Mouse (Mus musculus): ENCODE results near the gene Efcab6. TPM values are rescaled to one million over a fixed set of nuclear protein-coding genes. Genes with fewer than 3 reads are reported as not detected.

The Efcab6 gene
- polyA plus RNA-seq, 1 experiment = not detected

DNA sequence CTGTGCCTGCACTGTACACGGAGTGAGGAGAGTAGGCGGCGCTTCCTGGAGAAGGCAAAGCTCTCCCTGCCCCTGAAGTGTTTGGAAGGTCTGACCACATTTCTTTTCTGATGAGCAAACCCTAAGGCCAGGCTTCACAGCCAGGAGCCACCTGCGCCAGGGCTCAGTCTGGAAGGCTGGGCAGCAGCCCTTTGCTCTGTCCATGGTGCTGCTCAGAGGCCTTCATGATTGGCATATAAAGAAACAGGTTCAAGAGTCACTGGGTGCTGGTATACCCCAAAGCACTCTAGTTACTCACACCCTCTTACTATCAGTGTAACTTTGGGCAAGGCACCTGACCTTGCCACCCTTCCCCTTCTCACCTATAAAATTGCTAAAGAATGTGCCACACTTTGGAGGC is 140.5 kb downstream of the Efcab6 start:
- Histone ChIP-seq H3K4me3 (ENCODE audit: low read depth, low read length) (no peak overlapping the region), H3K27ac (ENCODE audit: insufficient read depth, low read depth, low read length) (no peak overlapping the region), H3K36me3 (ENCODE audit: control insufficient read depth, insufficient read depth, low read length) (no peaks in the 10 kb centered on the region), H3K27me3 (ENCODE audit: control insufficient read depth, insufficient read depth, low read length) (no peaks in the 10 kb centered on the region), H3K4me1 (ENCODE audit: control insufficient read depth, insufficient read depth, insufficient read length, low read length) (no peaks in the 10 kb centered on the region)
- WGBS = 20% methylated on average over 4 of the region's 4 CpGs
- TF ChIP-seq POLR2A (IDR thresholded peaks at IDR 0.05; ENCODE audit: low read depth, low read length) = no peak
- TF ChIP-seq CTCF (IDR thresholded peaks at IDR 0.05; ENCODE audit: extremely low read depth, insufficient read length, insufficient replicate concordance, low read depth, low read length) = no peak

DNA sequence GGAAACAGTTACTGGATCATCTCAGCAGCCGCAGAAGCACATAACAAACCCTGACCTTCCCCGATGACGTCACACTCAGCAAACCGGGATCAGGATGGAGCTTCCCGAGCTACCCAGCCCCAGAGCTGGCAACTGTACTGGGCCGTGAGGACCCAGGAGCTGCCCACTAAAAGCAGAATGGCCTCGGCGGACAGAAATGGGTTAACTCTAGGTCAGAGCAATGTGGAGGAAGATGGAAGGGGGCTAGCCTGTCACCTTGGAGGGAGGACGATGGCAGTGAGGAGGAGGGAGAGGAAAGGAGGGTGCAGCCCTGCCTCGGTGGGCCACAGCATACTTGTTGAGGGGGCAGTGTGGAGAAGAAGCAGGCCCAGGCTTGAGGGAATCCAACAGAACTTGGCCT is 149.8 kb downstream of the Efcab6 start:
- no peak overlapping the region for H3K4me3 ChIP-seq (ENCODE audit: low read depth, low read length)

GRCm38 (mm10) chr15:83913028-83913714 is 152.0 kb downstream of the Efcab6 start:
- Histone ChIP-seq H3K4me1 (ENCODE audit: control insufficient read depth, insufficient read depth, insufficient read length, low read length) (no peaks in the 10 kb centered on the region), H3K36me3 (ENCODE audit: control insufficient read depth, insufficient read depth, low read length) (no peaks in the 10 kb centered on the region), H3K27ac (ENCODE audit: insufficient read depth, low read depth, low read length) (no peak overlapping the region), H3K27me3 (ENCODE audit: control insufficient read depth, insufficient read depth, low read length) (no peaks in the 10 kb centered on the region), H3K4me3 (ENCODE audit: low read depth, low read length) (no peak overlapping the region)
- TF ChIP-seq POLR2A (IDR thresholded peaks at IDR 0.05; ENCODE audit: low read depth, low read length) (no peak), CTCF (IDR thresholded peaks at IDR 0.05; ENCODE audit: extremely low read depth, insufficient read length, insufficient replicate concordance, low read depth, low read length) (no peak)
- WGBS = 82% methylated on average over 14 of the region's 14 CpGs

More for the DNA sequence above, 149.8 kb downstream of the Efcab6 start:
- Histone ChIP-seq H3K36me3 (ENCODE audit: control insufficient read depth, insufficient read depth, low read length) (no peaks in the 10 kb centered on the region), H3K27me3 (ENCODE audit: control insufficient read depth, insufficient read depth, low read length) (no peaks in the 10 kb centered on the region), H3K27ac (ENCODE audit: insufficient read depth, low read depth, low read length) (no peak overlapping the region), H3K4me1 (ENCODE audit: control insufficient read depth, insufficient read depth, insufficient read length, low read length) (no peaks in the 10 kb centered on the region)
- TF ChIP-seq POLR2A (IDR thresholded peaks at IDR 0.05; ENCODE audit: low read depth, low read length) (no peak), CTCF (IDR thresholded peaks at IDR 0.05; ENCODE audit: extremely low read depth, insufficient read length, insufficient replicate concordance, low read depth, low read length) (no peak)
- whole genome bisulfite sequencing = 82% methylated on average over 10 of the region's 10 CpGs

DNA sequence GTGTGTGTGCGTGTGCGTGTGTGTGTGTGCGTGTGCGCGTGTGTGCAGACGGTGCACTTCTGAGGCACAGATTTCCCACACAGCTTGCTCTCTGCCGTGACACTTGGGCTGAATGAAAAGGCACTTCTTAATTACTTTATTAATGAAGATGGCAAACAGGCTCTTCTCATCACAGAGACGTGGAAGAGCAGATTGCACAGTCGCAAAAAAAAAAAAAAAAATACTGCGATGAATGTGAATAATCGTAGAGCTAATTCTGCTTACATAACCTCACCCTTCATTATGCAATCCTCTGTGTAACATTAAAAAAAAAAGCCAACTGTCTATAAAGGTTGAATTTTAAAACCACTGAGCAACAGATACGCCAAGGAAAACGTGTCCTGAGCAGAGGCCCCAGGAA is 158.7 kb downstream of the Efcab6 start:
- Histone ChIP-seq H3K4me1 (ENCODE audit: control insufficient read depth, insufficient read depth, insufficient read length, low read length) (no peaks in the 10 kb centered on the region), H3K27me3 (ENCODE audit: control insufficient read depth, insufficient read depth, low read length) (no peaks in the 10 kb centered on the region), H3K27ac (ENCODE audit: insufficient read depth, low read depth, low read length) (no peak overlapping the region), H3K4me3 (ENCODE audit: low read depth, low read length) (no peak overlapping the region), H3K36me3 (ENCODE audit: control insufficient read depth, insufficient read depth, low read length) (no peaks in the 10 kb centered on the region)
- 79% methylated on average over 13 of the region's 13 CpGs for WGBS
- TF ChIP-seq POLR2A (IDR thresholded peaks at IDR 0.05; ENCODE audit: low read depth, low read length) (no peak), CTCF (IDR thresholded peaks at IDR 0.05; ENCODE audit: extremely low read depth, insufficient read length, insufficient replicate concordance, low read depth, low read length) (no peak)

DNA sequence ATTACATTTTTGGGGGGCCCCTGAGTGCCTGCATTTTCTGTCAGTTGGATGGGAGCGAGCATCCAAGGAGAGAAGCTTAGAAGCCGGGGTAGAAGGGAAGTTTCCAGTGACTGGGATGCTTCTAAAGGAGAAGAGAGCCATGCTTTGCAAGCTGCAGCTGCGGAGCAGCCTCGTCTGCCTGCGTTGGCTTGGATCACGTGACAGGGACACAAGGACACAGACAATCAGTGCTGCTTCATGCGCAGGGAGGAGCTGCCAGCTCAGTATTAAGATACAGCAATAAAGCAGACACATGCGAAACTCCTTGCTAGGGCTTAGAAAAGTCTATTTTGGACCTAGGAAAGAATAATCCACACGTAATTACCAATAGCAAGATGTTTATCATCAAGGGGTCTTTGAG is 167.9 kb downstream of the Efcab6 start:
- H3K4me1 ChIP-seq (ENCODE audit: control insufficient read depth, insufficient read depth, insufficient read length, low read length) = no peaks in the 10 kb centered on the region
- WGBS = 57% methylated on average over 9 of the region's 9 CpGs
- no peak for TF ChIP-seq POLR2A (IDR thresholded peaks at IDR 0.05; ENCODE audit: low read depth, low read length)
- TF ChIP-seq CTCF (IDR thresholded peaks at IDR 0.05; ENCODE audit: extremely low read depth, insufficient read length, insufficient replicate concordance, low read depth, low read length) = no peak
- no peaks in the 10 kb centered on the region for H3K27me3 ChIP-seq (ENCODE audit: control insufficient read depth, insufficient read depth, low read length)
- H3K36me3 ChIP-seq (ENCODE audit: control insufficient read depth, insufficient read depth, low read length) = no peaks in the 10 kb centered on the region
- H3K27ac ChIP-seq (ENCODE audit: insufficient read depth, low read depth, low read length) = no peak overlapping the region
- H3K4me3 ChIP-seq (ENCODE audit: low read depth, low read length) = no peak overlapping the region

- WGBS = 32% methylated on average over 9 of the region's 9 CpGs
- no peak for TF ChIP-seq POLR2A (IDR thresholded peaks at IDR 0.05; ENCODE audit: low read depth, low read length)
- no peak overlapping the region for H3K4me3 ChIP-seq (ENCODE audit: low read depth, low read length)
- H3K27ac ChIP-seq (ENCODE audit: insufficient read depth, low read depth, low read length) = no peak overlapping the region
- no peaks in the 10 kb centered on the region for H3K36me3 ChIP-seq (ENCODE audit: control insufficient read depth, insufficient read depth, low read length)
- no peaks in the 10 kb centered on the region for H3K27me3 ChIP-seq (ENCODE audit: control insufficient read depth, insufficient read depth, low read length)
- no peaks in the 10 kb centered on the region for H3K4me1 ChIP-seq (ENCODE audit: control insufficient read depth, insufficient read depth, insufficient read length, low read length)
Observed at GRCm38 (mm10) chr15:83896011-83896410, 169.2 kb downstream of the Efcab6 start.

DNA sequence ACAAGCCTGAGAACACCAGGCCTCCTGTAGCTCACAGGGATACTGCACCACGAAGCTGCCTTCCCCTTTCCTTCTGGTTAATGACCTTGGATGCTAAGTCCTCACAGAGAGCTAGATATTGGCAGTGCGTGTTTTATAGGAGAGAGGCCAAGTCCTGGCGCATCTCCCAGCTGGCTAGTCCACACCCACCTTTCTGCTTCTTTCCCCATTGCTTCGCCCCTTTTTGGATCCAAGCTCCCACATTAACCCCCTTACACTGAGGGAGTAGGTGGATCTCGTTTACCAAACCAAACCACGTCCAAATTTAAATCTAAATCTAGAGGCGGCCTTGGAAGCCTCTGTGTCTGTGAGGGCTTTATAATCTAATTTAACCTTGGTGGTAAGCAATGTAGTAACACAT is 170.9 kb downstream of the Efcab6 start:
- H3K4me1 ChIP-seq (ENCODE audit: control insufficient read depth, insufficient read depth, insufficient read length, low read length) = no peaks in the 10 kb centered on the region
- H3K36me3 ChIP-seq (ENCODE audit: control insufficient read depth, insufficient read depth, low read length) = no peaks in the 10 kb centered on the region
- H3K27me3 ChIP-seq (ENCODE audit: control insufficient read depth, insufficient read depth, low read length) = no peaks in the 10 kb centered on the region
- no peak overlapping the region for H3K27ac ChIP-seq (ENCODE audit: insufficient read depth, low read depth, low read length)
- no peak overlapping the region for H3K4me3 ChIP-seq (ENCODE audit: low read depth, low read length)
- WGBS = 60% methylated on average over 7 of the region's 7 CpGs
- no peak for TF ChIP-seq CTCF (IDR thresholded peaks at IDR 0.05; ENCODE audit: extremely low read depth, insufficient read length, insufficient replicate concordance, low read depth, low read length)
- TF ChIP-seq POLR2A (IDR thresholded peaks at IDR 0.05; ENCODE audit: low read depth, low read length) = no peak
